Mouse (Mus musculus): ENCODE measurements at regions not wholly inside any gene's neighbourhood (a gene's known extent, or its start where the extent isn't known, plus 50 kb on each side); places are given as distances from the start of the nearest gene placed in this dataset.
A peak's percentile ranks its signal among the peaks of the same experiment; 100 is the strongest.

- peak in 1 of 2 experiments; percentile 1 for DNase-seq (ENCODE audit: low spot score in 2 of 2)
Measured at GRCm38 (mm10) chr5:84934369-84934768, 517.2 kb upstream of the Epha5 start.

GRCm38 (mm10) chr5:84917631-84918292 is 500.6 kb upstream of the Epha5 start:
- DNase-seq (ENCODE audit: low spot score in 2 of 2), result no peak

DNA sequence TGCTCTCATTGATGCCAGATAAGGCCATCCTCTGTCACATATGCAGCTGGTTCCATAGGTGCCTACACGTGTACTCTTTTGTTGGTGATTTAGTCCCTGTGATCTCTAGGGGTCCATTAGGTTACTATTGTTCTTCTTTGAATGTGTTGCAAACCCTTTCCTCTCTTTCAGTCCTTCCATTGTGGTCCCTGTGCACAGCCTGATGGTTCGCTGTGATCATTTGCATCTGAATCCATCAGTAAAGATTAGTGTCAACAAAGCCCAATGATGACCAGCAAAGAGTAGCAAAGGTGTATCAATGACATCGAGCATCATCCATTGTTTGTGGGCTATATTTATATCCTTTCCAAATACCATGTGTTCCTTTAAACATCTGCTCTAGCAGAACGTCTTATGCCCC is 484.5 kb upstream of the Epha5 start:
- no peak for DNase-seq (ENCODE audit: low spot score in 2 of 2)

GRCm38 (mm10) chr5:84897535-84897934 is 480.4 kb upstream of the Epha5 start:
- no peak for DNase-seq (ENCODE audit: low spot score in 2 of 2)

- DNase-seq (ENCODE audit: low spot score in 2 of 2), result no peak
Measured at GRCm38 (mm10) chr5:84853622-84854021, 436.4 kb upstream of the Epha5 start.

GRCm38 (mm10) chr5:84849175-84849574 is 432.0 kb upstream of the Epha5 start:
- no peak for DNase-seq (ENCODE audit: low spot score in 2 of 2)

- DNase-seq (ENCODE audit: low spot score in 2 of 2), result peak; percentile 25 to 36
Measured at GRCm38 (mm10) chr5:84848765-84849164, 431.6 kb upstream of the Epha5 start.

DNA sequence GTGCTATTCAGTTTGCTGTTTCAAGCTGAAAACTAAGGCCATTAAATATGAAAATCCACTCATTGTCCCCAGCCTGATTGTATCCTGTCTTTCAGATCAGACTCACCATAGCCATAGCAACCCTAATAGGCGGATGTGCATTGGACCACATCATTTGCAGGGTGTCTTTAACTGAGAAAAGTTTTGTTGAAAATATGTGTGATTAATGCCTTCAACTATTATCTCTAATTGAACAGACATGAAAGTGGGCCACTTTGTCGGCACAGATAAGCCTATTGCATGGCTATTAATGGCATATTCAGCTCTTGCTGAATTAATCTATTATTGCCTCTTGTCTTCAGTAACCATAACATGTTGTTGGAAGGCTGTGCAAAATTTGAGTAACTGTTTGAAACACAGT is 394.3 kb upstream of the Epha5 start:
- no peak for DNase-seq (ENCODE audit: low spot score in 2 of 2)

- no peak for DNase-seq (ENCODE audit: low spot score in 2 of 2)
Measured at GRCm38 (mm10) chr5:84810844-84811243, 393.7 kb upstream of the Epha5 start.

- no peak for DNase-seq (ENCODE audit: low spot score in 2 of 2)
Measured at GRCm38 (mm10) chr5:84762618-84763017, 345.4 kb upstream of the Epha5 start.

DNA sequence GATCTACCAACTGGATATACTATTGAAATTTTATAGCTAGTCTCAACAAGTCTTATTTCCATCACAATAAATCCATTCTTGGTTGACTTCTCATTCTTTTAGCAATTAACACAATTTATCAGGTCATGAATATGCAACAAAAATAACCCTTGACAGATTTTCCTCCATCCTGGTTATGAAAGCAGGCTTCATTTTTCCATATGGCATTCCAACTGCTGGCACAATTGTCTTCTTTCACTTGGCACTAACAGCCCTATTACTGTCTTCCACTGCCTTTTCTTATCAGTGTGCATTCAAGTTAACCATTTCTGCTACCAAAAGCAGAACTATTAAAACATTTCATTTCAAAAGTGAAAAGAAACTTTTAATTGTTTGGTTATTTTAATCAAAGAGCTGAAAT is 334.9 kb upstream of the Epha5 start:
- no peak for DNase-seq (ENCODE audit: low spot score in 2 of 2)

DNA sequence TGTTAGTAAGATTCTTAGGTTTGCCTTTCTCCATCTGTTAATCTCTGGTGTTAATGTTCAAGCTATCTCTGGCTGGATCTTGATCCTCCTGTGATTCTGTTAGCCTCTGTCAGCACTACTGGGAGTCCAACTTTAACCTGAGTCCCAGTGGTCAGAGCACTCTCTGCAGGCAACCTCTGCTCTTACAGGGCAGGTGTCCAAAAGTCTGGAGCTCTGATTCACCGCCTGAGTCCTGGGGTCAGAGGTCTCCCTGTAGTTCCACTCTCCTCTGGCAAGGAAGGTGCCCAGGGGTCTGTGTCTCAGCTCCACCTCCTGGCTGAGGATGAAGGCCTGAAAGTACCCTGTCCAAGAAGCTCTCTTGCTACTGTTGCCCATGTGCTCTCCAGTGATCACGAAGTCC is 288.3 kb upstream of the Epha5 start:
- no peak for DNase-seq (ENCODE audit: low spot score in 2 of 2)

- no peak for DNase-seq (ENCODE audit: low spot score in 2 of 2)
Measured at GRCm38 (mm10) chr5:84690334-84691258, 273.4 kb upstream of the Epha5 start.

- DNase-seq (ENCODE audit: low spot score in 2 of 2), result no peak
Measured at GRCm38 (mm10) chr5:84687534-84687933, 270.4 kb upstream of the Epha5 start.

GRCm38 (mm10) chr5:84655171-84655570 is 238.0 kb upstream of the Epha5 start:
- no peak for DNase-seq (ENCODE audit: low spot score in 2 of 2)

GRCm38 (mm10) chr5:84635502-84635901 is 218.3 kb upstream of the Epha5 start:
- DNase-seq (ENCODE audit: low spot score in 2 of 2), result no peak

GRCm38 (mm10) chr5:84632851-84633250 is 215.7 kb upstream of the Epha5 start:
- DNase-seq (ENCODE audit: low spot score in 2 of 2), result no peak

DNA sequence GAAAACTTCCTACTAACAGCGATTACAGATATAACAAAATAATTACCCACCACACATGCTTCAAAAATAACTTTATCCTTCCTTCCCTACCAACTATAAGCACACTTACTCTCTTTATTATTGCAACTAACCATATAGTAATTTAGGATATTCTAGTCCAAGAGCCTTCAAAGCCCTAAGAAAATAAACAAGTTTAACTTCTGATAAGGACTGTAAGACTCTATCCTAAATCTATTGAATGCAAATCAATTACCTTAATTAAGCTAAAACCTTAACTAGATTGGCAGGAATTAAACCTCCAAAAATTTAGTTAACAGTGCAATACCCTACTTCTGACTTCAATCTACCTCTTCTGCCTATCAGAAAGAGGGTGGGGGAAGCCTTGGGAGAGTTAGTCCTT is 201.0 kb upstream of the Epha5 start:
- no peak for DNase-seq (ENCODE audit: low spot score in 2 of 2)

DNA sequence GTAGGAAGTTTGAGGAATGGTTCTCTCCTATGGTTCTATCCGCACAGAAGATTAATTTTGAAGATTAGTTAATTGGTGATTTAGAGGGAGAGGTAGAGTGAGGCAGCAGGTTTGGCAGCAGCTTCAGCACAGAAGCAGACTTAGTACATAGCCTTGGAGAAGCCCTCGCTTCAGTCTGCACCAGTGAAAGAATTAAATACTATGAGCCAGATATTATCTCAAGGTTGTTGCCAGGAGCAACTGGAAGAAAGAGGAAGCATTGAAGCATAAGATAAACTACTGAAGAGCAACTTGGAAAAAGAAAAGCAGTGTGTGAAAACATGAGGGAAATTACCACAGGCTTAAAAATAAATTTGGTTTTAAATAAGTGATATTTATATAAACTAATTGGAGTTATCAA is 191.5 kb upstream of the Epha5 start:
- DNase-seq (ENCODE audit: low spot score in 2 of 2), result no peak

- DNase-seq (ENCODE audit: low spot score in 2 of 2), result no peak
Measured at GRCm38 (mm10) chr5:84565311-84565946, 148.2 kb upstream of the Epha5 start.

GRCm38 (mm10) chr5:84519836-84520235 is 102.7 kb upstream of the Epha5 start:
- no peak for DNase-seq (ENCODE audit: low spot score in 2 of 2)

- DNase-seq (ENCODE audit: low spot score in 2 of 2), result no peak
Measured at GRCm38 (mm10) chr5:84510144-84510543, 93.0 kb upstream of the Epha5 start.

- DNase-seq (ENCODE audit: low spot score in 2 of 2), result no peak
Measured at GRCm38 (mm10) chr5:84480978-84481377, 63.8 kb upstream of the Epha5 start.
